Mouse (Mus musculus) liver, adult 2 months (tissue): ENCODE data around the gene Slc9a9.

ENCODE experiments used
- CTCF ChIP-seq: fragments of 200-500 bp; IDR thresholded peaks from 2 replicates; pipeline ENCODE4 v1.5.1; 2011; ENCODE audit warnings: low read depth, low read length, control low read depth
- POLR2A ChIP-seq: fragments of 200-500 bp; IDR thresholded peaks from 2 replicates; pipeline ENCODE4 v1.6.1; 2011; ENCODE audit warnings: low read length, control low read depth; ENCODE audit not compliant: insufficient read depth; ENCODE audit errors: extremely low read depth

- TF ChIP-seq CTCF (no peak), POLR2A (no peak)
Measured at GRCm38 (mm10) chr9:95127774-95128173, 458.1 kb downstream of the Slc9a9 start.
